Mouse (Mus musculus) 3T3-L1 (cell line): ENCODE measurements around the gene Gm9495.
"Not testable (repeated sequence)": the region's sequence is repeated elsewhere in the genome, so short reads cannot be mapped to it uniquely, and the experiment has no call there.

Experiments used
- DNase-seq: peaks from one replicate; pipeline ENCODE4 v3.0.0-alpha.2; 2015; ENCODE audit warnings: low read depth, low spot score

The Gm9495 gene

GRCm38 (mm10) chr8:69453465-69453864, at the start of gene Gm9495:
Gm9495 (minus strand) TSS chr8:69453565.
- DNase-seq = not testable (repeated sequence)

GRCm38 (mm10) chr8:69474946-69475345, 21.6 kb upstream of the Gm9495 start:
- not testable (repeated sequence) for DNase-seq

GRCm38 (mm10) chr8:69420018-69420417, 33.3 kb downstream of the Gm9495 start:
- not testable (repeated sequence) for DNase-seq

GRCm38 (mm10) chr8:69414326-69414725, 39.0 kb downstream of the Gm9495 start:
- no peak for DNase-seq

- no peak for DNase-seq
Observed at GRCm38 (mm10) chr8:69404768-69405167, 48.6 kb downstream of the Gm9495 start.

- DNase-seq = no peak
Observed at GRCm38 (mm10) chr8:69399956-69400443, 53.4 kb downstream of the Gm9495 start.

- no peak for DNase-seq
Observed at GRCm38 (mm10) chr8:69399181-69399955, 54.0 kb downstream of the Gm9495 start.

GRCm38 (mm10) chr8:69396196-69396595, 57.2 kb downstream of the Gm9495 start:
- no peak for DNase-seq

- DNase-seq = peak; percentile 98
Observed at GRCm38 (mm10) chr8:69395050-69395789, 58.1 kb downstream of the Gm9495 start.

- no peak for DNase-seq
Observed at GRCm38 (mm10) chr8:69384361-69384760, 69.0 kb downstream of the Gm9495 start.
